Mouse (Mus musculus): ENCODE measurements around the gene Aes. TPM values are rescaled to one million over a fixed set of nuclear protein-coding genes. Genes with fewer than 3 reads are reported as not detected.

The Aes gene
- polyA plus RNA-seq, 1 experiment from 2014 or later = 343 TPM

DNA sequence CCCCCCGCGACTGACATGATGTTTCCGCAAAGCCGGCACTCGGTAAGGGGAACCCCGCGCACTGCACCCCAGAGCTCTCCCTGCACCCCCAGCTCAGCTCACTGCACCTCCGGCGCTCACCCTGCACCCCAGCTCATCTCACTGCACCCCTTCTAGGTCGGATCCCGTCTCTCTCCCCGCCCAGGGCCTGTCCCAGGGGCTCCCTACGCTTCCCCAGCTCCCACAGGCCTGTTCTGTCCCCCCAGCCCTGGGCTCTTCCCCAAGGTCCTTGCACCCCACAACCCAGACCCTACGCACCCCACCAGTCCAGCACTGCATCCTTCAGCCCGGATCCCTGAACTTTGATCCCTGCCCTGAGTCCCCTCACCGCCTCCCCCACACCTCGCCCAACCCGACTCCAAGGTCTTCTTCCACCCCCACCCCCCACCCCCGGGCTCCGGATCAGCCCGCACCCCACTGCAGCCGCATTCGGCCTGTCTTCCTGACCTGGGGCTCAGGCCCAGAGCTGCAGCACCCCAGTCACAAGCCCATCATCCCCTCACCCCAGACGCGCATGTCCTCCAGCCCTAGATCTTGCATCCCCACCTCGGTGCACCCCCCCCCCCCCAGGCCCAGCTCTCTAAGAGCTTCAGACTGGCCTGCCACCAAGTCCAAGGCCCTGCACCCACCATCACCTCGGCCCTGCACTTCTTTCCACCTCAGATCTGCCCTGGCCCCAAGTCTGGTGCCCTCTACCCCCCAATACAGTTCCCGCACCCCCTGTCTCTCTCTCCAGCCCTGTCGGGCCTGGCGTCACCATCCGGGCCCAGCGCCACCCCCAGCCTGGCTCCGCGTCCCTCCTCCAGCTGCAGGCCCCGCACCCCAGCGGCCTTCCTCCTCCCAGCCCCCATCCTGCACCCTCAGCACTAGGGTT, 595 bp downstream of the Aes start:
- DNase-seq (ENCODE audit: low spot score) = no peak
- H3K9ac ChIP-seq (ENCODE audit: low read length) = peak overlapping the region; percentile 90
- no peaks in the 10 kb centered on the region for H3K9me3 ChIP-seq (ENCODE audit: control insufficient read depth, low read length)
- 1% methylated on average over 28 of the region's 36 CpGs for WGBS
- H3K36me3 ChIP-seq (ENCODE audit: control insufficient read depth, insufficient read depth, low read length) = peaks cover 5% of the 10 kb centered on the region
- peak overlapping the region; percentile 95 for H3K4me3 ChIP-seq (ENCODE audit: low read depth, low read length)
- no peaks in the 10 kb centered on the region for H3K27me3 ChIP-seq (ENCODE audit: control insufficient read depth, insufficient read depth, low read length)
- H3K27ac ChIP-seq (replicated peaks; ENCODE audit: low read depth, low read length) = peak overlapping the region; percentile 68
- H3K4me2 ChIP-seq (ENCODE audit: low read depth, severe bottlenecking) = peak overlapping the region; percentile 97
- peaks cover 35% of the 10 kb centered on the region for H3K4me1 ChIP-seq (ENCODE audit: control insufficient read depth, insufficient read depth, low read length)
- ATAC-seq (ENCODE audit: insufficient number of reproducible peaks, low FRiP score, low TSS enrichment, low read depth) = no peak

DNA sequence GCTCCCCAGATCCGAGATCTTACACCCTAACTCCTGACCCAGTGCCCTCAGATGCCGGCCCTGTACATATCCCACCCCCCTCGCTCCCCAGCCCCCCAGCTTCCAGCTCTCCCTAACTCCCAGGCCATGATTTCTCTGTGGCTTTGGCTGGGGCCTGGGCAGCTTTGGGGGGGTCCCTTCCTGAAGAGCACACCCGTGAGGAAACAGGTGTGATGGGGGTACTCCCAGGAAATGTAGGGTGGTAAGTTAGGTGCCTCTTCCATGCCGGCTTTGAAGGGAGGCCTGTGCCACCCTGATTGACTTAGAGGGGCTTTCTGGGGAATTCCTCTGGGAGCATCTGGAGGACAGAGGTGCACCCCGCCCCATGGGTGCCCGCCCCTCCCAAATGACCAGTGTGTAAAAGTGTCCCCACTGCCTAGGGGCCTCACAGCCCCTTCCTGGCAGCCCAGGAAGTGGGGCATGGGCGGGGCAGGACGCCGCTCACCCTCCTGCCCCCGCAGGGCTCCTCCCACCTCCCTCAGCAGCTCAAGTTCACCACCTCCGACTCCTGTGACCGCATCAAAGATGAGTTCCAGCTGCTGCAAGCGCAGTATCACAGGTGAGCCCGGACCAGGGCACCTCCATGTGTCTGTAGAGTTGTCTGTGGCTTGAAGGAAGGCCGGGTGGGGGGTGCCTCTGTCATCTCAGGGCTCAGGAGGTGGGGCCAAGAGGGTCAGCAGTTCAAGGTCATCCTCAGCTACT, 1.6 kb downstream of the Aes start:
- Histone ChIP-seq H3K36me3 (ENCODE audit: control insufficient read depth, insufficient read depth, low read length) (peaks cover 14% of the 10 kb centered on the region), H3K4me3 (ENCODE audit: low read depth, low read length) (peak overlapping the region; percentile 95), H3K9me3 (ENCODE audit: control insufficient read depth, low read length) (no peaks in the 10 kb centered on the region), H3K4me1 (ENCODE audit: control insufficient read depth, insufficient read depth, low read length) (peaks cover 43% of the 10 kb centered on the region), H3K27ac (replicated peaks; ENCODE audit: low read depth, low read length) (peak overlapping the region; percentile 68; the same call in 1 of the 2 replicates), H3K27me3 (ENCODE audit: control insufficient read depth, insufficient read depth, low read length) (no peaks in the 10 kb centered on the region), H3K4me2 (ENCODE audit: low read depth, severe bottlenecking) (peak overlapping the region; percentile 97), H3K9ac (ENCODE audit: low read length) (peak overlapping the region; percentile 90)
- 4% methylated on average over 15 of the region's 16 CpGs for WGBS
- DNase-seq (ENCODE audit: low spot score) (no peak), ATAC-seq (ENCODE audit: insufficient number of reproducible peaks, low FRiP score, low TSS enrichment, low read depth) (no peak)

- no peak overlapping the region for H3K9ac ChIP-seq (ENCODE audit: low read length)
These were observed 3.1 kb downstream of the Aes start for GRCm38 (mm10) chr10:81562411-81562810.

GRCm38 (mm10) chr10:81563481-81563880, 4.2 kb downstream of the Aes start:
- H3K9me3 ChIP-seq (ENCODE audit: control insufficient read depth, low read length) = no peaks in the 10 kb centered on the region
- H3K4me2 ChIP-seq (ENCODE audit: low read depth, severe bottlenecking) = peak overlapping the region; percentile 55; the same call in 1 of the 2 replicates
- H3K4me3 ChIP-seq (ENCODE audit: low read depth, low read length) = no peak overlapping the region
- H3K27me3 ChIP-seq (ENCODE audit: control insufficient read depth, insufficient read depth, low read length) = no peaks in the 10 kb centered on the region
- ATAC-seq (ENCODE audit: insufficient number of reproducible peaks, low FRiP score, low TSS enrichment, low read depth) = no peak
- H3K36me3 ChIP-seq (ENCODE audit: control insufficient read depth, insufficient read depth, low read length) = peaks cover 14% of the 10 kb centered on the region
- H3K27ac ChIP-seq (replicated peaks; ENCODE audit: low read depth, low read length) = no peak overlapping the region
- DNase-seq (ENCODE audit: low spot score) = no peak
- no peak overlapping the region for H3K9ac ChIP-seq (ENCODE audit: low read length)
- WGBS = 40% methylated on average over 6 of the region's 6 CpGs
- peaks cover 49% of the 10 kb centered on the region for H3K4me1 ChIP-seq (ENCODE audit: control insufficient read depth, insufficient read depth, low read length)

More at GRCm38 (mm10) chr10:81562411-81562810, 3.1 kb downstream of the Aes start:
- Histone ChIP-seq H3K9me3 (ENCODE audit: control insufficient read depth, low read length) (no peaks in the 10 kb centered on the region), H3K27ac (replicated peaks; ENCODE audit: low read depth, low read length) (no peak overlapping the region), H3K27me3 (ENCODE audit: control insufficient read depth, insufficient read depth, low read length) (no peaks in the 10 kb centered on the region), H3K4me2 (ENCODE audit: low read depth, severe bottlenecking) (0 out of 2 replicates have a peak overlapping the region, but pooled peaks have one; percentile 12), H3K36me3 (ENCODE audit: control insufficient read depth, insufficient read depth, low read length) (peaks cover 14% of the 10 kb centered on the region), H3K4me1 (ENCODE audit: control insufficient read depth, insufficient read depth, low read length) (peaks cover 43% of the 10 kb centered on the region), H3K4me3 (ENCODE audit: low read depth, low read length) (no peak overlapping the region)
- DNase-seq (ENCODE audit: low spot score) = no peak
- 83% methylated on average over 6 of the region's 6 CpGs for WGBS
- ATAC-seq (ENCODE audit: insufficient number of reproducible peaks, low FRiP score, low TSS enrichment, low read depth) = no peak

DNA sequence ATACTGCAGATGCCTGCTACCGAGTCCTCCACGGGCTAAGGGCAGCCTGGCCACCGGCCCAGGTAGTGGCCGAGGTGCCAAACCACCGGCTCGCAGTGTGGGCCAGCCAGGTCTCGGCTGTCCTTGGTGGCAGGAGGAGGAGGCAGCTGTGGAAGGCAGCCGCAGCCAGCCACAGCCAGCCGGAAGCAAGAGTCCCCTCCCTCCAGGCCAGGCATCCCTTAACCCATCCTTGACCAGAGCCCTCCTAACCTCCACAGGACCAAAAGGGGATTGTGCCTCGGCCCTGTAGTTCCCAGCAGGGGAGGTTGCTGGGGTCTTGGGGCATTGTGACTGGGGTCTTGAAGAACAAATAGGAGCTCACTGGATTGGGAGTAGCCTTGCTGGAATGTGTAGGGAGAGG, 4.9 kb downstream of the Aes start:
- Histone ChIP-seq H3K27ac (replicated peaks; ENCODE audit: low read depth, low read length) (peak overlapping the region; percentile 62), H3K4me2 (ENCODE audit: low read depth, severe bottlenecking) (peak overlapping the region; percentile 55), H3K36me3 (ENCODE audit: control insufficient read depth, insufficient read depth, low read length) (peaks cover 14% of the 10 kb centered on the region), H3K9me3 (ENCODE audit: control insufficient read depth, low read length) (no peaks in the 10 kb centered on the region), H3K4me1 (ENCODE audit: control insufficient read depth, insufficient read depth, low read length) (peaks cover 52% of the 10 kb centered on the region), H3K27me3 (ENCODE audit: control insufficient read depth, insufficient read depth, low read length) (no peaks in the 10 kb centered on the region), H3K9ac (ENCODE audit: low read length) (0 out of 2 replicates have a peak overlapping the region, but pooled peaks have one; percentile 40), H3K4me3 (ENCODE audit: low read depth, low read length) (peak overlapping the region; percentile 26)
- DNase-seq (ENCODE audit: low spot score) = peak; percentile 66
- 3% methylated on average over 10 of the region's 10 CpGs for WGBS
- ATAC-seq (ENCODE audit: insufficient number of reproducible peaks, low FRiP score, low TSS enrichment, low read depth) = 0 out of 2 replicates have a peak, but pooled peaks have one; percentile 5

- Histone ChIP-seq H3K4me1 (ENCODE audit: control insufficient read depth, insufficient read depth, low read length) (peaks cover 58% of the 10 kb centered on the region), H3K4me2 (ENCODE audit: low read depth, severe bottlenecking) (peak overlapping the region; percentile 15; the same call in 1 of the 2 replicates), H3K4me3 (ENCODE audit: low read depth, low read length) (no peak overlapping the region), H3K27ac (replicated peaks; ENCODE audit: low read depth, low read length) (0 out of 2 replicates have a peak overlapping the region, but pooled peaks have one; percentile 8), H3K9me3 (ENCODE audit: control insufficient read depth, low read length) (no peaks in the 10 kb centered on the region), H3K9ac (ENCODE audit: low read length) (no peak overlapping the region), H3K27me3 (ENCODE audit: control insufficient read depth, insufficient read depth, low read length) (no peaks in the 10 kb centered on the region), H3K36me3 (ENCODE audit: control insufficient read depth, insufficient read depth, low read length) (peaks cover 14% of the 10 kb centered on the region)
- DNase-seq (ENCODE audit: low spot score) (peak; percentile 85), ATAC-seq (ENCODE audit: insufficient number of reproducible peaks, low FRiP score, low TSS enrichment, low read depth) (no peak)
- 10% methylated on average over 10 of the region's 10 CpGs for WGBS
These were observed 5.4 kb downstream of the Aes start for GRCm38 (mm10) chr10:81564734-81565133.

DNA sequence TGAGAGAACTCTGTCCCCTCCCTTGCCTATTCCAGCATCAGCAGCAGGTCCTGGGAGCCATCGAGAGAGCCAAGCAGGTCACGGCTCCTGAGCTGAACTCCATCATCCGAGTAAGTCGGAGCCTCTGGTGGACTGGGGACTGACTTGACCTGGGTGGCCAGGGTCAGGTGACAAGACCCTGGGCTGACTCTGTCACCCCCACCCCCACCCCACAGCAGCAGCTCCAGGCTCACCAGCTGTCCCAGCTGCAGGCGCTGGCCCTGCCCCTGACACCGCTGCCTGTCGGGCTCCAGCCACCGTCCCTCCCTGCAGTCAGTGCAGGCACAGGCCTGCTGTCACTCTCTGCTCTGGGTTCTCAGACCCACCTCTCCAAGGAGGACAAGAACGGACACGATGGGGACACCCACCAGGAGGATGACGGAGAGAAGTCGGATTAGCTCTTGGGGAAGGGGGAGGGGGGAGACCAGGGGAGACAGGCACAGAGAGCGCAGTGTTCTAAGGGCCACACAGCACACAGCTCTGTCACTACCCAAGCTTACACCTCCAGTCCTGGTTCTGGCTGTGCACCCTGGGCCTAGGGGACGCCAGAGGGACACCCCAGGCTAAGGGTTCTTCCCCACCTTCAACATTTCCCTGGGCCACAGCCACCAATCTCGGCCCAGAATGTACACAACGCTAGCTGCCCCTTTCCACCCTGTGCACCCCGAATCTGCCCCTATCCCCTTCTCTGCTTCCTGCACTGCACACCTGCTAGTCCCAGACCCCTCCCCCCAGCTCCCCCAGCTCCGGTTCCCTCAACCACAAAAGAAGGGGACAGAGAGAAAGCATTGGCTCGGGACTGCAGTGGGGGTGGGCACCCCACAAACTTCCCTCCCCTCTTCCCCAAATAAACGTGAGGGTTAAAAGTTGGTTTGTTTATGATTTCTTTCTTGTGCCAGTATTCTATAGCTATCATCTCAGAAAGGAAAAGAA, 6.3 kb downstream of the Aes start:
- no peak overlapping the region for H3K4me3 ChIP-seq (ENCODE audit: low read depth, low read length)
- H3K9ac ChIP-seq (ENCODE audit: low read length) = 0 out of 2 replicates have a peak overlapping the region, but pooled peaks have one; percentile 17
- H3K4me1 ChIP-seq (ENCODE audit: control insufficient read depth, insufficient read depth, low read length) = peaks cover 66% of the 10 kb centered on the region
- DNase-seq (ENCODE audit: low spot score) (no peak), ATAC-seq (ENCODE audit: insufficient number of reproducible peaks, low FRiP score, low TSS enrichment, low read depth) (no peak)
- H3K27ac ChIP-seq (replicated peaks; ENCODE audit: low read depth, low read length) = peak overlapping the region; percentile 30; the same call in 1 of the 2 replicates
- peaks cover 14% of the 10 kb centered on the region for H3K36me3 ChIP-seq (ENCODE audit: control insufficient read depth, insufficient read depth, low read length)
- peak overlapping the region; percentile 15; the same call in 1 of the 2 replicates for H3K4me2 ChIP-seq (ENCODE audit: low read depth, severe bottlenecking)
- H3K9me3 ChIP-seq (ENCODE audit: control insufficient read depth, low read length) = no peaks in the 10 kb centered on the region
- no peaks in the 10 kb centered on the region for H3K27me3 ChIP-seq (ENCODE audit: control insufficient read depth, insufficient read depth, low read length)
- WGBS = 24% methylated on average over 20 of the region's 20 CpGs

Measured in limb, embryonic 11.5 days (tissue).